Mouse (Mus musculus): ENCODE results near the gene Rps6ka5. TPM values are rescaled to one million over a fixed set of nuclear protein-coding genes. Genes with fewer than 3 reads are reported as not detected.

Rps6ka5 gene
- total RNA-seq, 4 experiments from 2014 or later = 7.5 to 16.9 (median 10.2) TPM

- no peak for DNase-seq (ENCODE audit: low spot score in 2 of 2)
Observed at GRCm38 (mm10) chr12:100533209-100533608, 193.6 kb downstream of the Rps6ka5 start.

DNA sequence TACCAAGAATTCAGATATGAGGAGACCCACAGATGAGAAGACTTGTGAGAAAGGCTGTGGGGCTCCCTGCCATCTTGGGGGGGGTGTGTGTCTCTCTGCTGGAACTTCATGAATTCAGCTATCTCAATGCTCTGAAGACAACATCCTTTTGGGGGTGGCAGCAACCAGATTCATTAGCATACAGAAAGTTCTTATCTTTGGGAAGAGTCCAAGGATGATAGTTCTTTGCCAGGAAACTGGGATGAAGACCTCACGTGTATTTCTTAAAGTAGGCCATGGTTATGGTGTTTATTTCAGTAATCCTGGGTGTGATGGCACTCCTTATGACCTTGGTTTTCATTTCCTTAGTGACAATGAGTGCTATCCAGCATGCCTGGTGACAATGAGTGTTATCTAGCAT is 195.0 kb downstream of the Rps6ka5 start:
- no peak for DNase-seq (ENCODE audit: low spot score in 2 of 2)

DNA sequence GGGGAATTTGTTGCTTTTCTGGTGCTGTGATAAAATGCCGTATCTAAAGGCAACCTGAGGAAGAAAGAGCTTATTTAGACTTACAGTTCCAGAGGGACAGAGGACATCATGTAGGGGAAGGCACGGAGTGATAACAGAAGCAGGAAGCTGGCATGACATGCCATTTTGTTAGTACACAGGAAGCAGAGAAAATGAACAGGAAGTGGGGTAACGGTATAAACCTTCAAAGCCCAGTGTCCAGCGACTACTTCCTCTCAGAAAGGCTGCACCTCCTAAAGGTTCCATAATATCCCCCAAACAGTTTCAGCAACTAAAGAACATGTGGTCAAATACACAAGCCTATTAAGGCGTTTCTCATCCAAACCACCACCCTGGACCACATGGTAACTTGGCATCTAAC is 195.9 kb downstream of the Rps6ka5 start:
- DNase-seq (ENCODE audit: low spot score in 2 of 2) = no peak

DNA sequence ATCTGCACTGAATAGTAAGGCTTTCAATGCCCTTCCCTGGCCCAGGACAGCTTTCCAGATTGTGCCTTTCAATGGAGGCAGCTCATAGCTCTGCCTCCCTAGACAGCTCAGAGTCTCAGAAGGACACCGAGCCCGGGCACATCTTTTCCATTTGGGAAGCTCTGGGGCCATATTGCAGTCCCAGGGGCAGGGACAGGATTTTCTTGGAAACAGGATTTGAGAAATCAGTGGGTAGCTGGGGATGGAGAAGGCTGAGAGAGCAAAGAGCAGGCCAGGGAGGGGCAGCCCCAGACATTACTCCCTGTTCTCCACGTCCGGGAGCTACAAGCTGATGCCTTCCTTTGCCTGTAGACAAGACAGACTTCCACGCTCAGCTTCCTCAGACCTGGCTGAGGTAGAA is 197.1 kb downstream of the Rps6ka5 start:
- DNase-seq (ENCODE audit: low spot score in 2 of 2) = no peak

- DNase-seq (ENCODE audit: low spot score in 2 of 2) = peak; percentile 45 to 59
Observed at GRCm38 (mm10) chr12:100529172-100529571, 197.6 kb downstream of the Rps6ka5 start.

DNA sequence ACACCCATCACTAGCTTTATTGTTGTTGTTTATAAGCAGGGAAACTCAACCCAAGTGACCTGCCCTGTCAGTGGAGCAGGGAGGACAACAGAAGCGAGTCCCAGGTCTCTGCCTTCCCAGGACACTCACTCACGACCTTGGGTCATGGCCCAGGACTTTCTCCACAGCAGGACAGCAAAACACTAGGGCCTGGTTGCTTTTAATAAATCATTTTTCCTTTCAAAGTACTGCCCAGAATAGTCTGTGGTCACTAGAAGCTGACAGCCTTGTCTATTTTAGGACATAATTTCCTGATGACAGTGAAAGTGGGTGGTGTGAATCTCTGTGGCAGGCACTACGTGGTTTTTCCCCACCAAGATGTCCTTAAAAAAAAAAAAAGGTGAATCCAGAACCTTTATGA is 198.5 kb downstream of the Rps6ka5 start:
- no peak for DNase-seq (ENCODE audit: low spot score in 2 of 2)

DNA sequence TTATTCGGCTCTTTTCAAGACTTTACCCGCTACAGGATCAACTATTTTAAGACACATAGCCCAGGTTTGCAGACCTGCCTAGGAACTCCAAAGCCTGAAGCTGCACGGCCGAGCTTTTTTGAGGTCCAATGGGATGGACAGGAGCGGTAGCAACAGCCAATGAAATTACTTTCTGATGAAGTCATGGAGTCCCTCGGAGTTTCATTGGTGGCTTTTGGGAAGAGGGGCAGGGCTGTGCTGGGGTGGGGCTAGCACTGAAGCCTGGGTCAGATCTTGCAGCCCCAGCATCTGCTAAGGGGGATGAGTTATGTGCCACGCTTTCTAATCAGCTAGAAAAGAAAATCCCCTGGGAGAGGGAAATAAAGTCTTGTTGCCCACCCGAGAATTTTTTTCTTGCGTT is 199.0 kb downstream of the Rps6ka5 start:
- peak; percentile 47 to 61 for DNase-seq (ENCODE audit: low spot score in 2 of 2)

DNA sequence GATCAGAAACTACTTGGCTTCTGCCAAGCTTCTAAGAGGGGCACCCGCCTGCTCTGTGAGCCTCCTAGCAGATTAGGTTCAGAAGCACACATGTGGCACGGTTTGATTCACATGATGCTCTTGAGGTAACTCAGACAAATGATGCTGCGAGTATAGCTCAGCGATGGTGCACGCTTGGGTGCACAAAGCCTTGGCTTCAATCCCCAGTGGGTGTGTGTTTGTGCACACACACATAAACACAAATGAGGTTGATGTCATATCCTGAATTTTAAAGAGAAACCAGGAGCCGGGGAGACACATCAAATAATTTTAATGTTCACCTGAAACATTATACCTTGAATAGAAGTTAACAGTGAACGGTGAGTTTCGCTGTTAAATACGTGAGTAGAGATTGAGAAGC is 199.5 kb downstream of the Rps6ka5 start:
- DNase-seq (ENCODE audit: low spot score in 2 of 2) = no peak

DNA sequence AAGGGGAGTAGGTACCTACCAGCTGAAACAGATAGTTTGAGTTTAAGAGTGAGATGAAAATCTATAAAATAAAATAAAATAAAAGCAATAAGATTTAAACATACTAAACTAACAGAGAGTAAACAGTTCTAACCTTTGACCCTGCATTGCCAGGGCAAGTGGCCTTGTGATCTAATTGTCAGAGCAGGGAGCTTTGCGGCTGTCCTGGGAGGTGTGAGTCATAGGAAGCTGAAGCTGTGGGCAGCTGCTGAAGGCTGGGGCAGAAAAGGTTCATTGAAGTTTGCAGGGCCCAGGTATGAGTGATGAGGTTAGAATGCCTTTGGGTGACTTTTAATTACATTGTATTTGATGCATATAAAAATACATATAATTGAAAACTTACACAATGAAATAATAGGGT is 200.8 kb downstream of the Rps6ka5 start:
- DNase-seq (ENCODE audit: low spot score in 2 of 2) = no peak

- peak; percentile 39 to 50 for DNase-seq (ENCODE audit: low spot score in 2 of 2)
Observed at GRCm38 (mm10) chr12:100520794-100521186, 206.0 kb downstream of the Rps6ka5 start, which contains the start of gene Ttc7b. Gene Ttc7b (minus strand): TSS chr12:100520826.

DNA sequence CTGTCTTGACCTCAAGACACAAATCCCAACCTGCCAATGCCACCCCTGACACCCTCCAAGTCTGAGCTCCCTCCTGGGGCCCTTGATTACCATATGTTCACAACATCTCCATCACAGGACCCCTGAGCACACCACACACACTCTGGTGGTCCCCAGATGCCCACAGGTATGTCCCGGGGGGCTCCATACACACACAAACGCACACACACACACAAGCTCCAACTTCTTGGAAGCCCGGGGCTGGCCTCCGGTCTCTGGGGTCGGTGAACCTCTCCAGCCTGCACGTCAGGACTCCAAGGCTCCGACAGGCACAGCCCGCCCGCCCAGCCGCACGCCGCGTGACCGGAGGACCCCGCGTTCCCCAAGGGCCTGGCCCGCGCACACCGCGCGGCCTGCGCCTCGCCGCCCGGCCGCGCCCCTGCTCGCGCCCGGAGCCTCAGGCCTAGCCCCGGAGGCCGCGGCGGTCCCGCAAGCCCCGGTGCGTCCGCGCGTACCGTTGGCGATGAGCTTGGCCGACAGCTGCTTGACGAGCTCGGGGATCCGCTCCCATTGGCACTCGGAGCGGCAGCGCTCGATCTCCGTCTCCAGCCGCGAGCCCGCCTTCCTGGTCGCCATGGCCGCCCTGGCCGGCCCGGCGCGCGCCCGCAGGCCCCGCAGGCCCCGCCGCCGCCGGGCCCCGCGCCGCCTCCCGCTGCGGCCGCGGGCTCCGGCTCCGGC is 206.5 kb downstream of the Rps6ka5 start:
- peak; percentile 33 to 59 for DNase-seq (ENCODE audit: low spot score in 2 of 2)

DNA sequence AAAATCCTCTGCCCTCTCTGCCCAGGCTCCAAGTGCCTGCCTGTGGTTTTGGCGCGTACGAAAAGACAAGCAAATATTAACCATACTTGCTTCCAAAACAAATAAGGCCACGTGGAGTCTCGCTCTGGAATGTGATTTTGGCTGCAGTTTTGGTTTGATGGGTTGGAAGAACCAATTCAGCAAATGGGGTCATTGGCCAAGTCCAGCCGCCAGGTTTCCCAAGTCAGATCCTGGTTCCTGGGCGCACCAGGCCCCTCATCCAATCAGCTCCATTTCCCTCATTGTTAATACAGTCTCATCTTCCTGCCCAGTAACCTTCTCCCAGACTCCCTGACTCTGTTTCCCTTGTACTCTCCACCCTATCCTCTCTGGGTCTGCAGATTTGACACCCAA is 207.1 kb downstream of the Rps6ka5 start:
- no peak for DNase-seq (ENCODE audit: low spot score in 2 of 2)

GRCm38 (mm10) chr12:100517371-100517770 is 209.4 kb downstream of the Rps6ka5 start:
- DNase-seq (ENCODE audit: low spot score in 2 of 2) = no peak

DNA sequence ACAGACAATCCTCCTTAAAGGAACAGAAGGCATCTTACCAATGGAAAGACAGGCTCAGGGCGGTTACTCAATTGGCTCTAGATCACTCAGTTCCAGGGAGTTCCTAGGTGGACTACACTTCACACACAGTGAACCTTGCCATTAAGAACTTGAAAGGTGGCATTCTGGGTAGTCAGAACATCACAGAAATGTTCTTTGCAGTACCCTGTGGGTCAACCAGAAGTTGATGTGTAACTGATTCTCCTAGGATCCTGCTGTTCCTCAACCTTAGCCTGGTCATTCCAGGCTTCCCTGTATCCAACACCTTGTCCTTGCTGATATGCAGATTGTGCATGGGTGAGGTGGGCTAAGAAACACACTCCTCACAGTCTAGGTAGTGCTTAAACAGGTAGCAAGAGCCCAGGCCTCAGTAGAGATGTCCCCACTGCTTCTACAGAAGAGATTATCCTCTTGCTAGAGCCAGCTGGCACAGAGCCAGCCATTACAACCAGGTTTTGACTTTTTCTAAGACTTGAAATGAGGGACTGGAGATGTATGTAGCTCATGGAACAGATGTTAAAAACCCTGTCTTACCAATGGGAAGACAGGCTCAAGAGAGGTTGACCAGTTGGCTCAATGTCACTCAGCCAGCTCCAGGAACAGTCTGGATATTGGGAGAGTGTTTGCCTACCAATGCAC is 210.5 kb downstream of the Rps6ka5 start:
- DNase-seq (ENCODE audit: low spot score in 2 of 2) = no peak

DNA sequence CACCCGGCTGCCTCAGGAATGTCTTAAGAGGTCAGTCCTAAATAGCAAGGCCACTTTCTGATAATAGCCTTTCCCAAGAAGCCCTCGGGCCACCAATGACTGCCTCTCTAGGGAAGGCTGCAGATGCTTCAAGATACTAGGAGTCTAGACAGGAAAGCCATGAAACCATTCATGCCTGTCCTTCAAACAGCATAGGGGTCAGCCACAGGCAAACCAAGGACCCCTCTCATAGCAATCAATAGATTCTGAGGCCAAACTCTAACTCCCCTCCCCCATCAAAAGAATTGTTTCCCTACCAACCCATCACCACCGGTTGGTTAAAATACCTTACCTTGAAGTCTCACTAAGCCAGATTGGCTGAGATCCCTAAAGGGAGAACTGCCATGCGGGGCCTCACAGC is 211.3 kb downstream of the Rps6ka5 start:
- no peak for DNase-seq (ENCODE audit: low spot score in 2 of 2)

DNA sequence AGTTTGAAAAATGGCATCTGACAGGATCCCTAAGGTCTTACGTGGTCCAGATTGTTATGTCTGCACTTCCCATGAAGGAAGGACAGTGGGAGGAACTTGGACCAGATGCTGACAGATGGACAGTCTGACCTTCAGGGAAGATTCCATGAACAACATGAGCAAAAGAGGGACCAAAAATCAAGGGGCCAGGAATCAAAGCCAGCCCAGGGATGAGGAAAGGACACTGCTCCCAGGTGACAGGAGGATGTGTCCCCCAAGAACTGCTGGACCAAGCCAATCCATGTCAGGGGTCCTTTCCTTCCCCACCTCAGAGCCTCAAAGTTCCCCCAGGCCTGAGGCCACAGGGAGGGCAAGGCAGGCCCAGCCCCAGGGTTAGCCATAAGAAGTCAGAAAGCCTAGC is 212.2 kb downstream of the Rps6ka5 start:
- DNase-seq (ENCODE audit: low spot score in 2 of 2) = no peak

- no peak for DNase-seq (ENCODE audit: low spot score in 2 of 2)
Observed at GRCm38 (mm10) chr12:100513131-100513530, 213.7 kb downstream of the Rps6ka5 start.

GRCm38 (mm10) chr12:100512641-100513040 is 214.1 kb downstream of the Rps6ka5 start:
- DNase-seq (ENCODE audit: low spot score in 2 of 2) = peak in 1 of 2 experiments; percentile 38

DNA sequence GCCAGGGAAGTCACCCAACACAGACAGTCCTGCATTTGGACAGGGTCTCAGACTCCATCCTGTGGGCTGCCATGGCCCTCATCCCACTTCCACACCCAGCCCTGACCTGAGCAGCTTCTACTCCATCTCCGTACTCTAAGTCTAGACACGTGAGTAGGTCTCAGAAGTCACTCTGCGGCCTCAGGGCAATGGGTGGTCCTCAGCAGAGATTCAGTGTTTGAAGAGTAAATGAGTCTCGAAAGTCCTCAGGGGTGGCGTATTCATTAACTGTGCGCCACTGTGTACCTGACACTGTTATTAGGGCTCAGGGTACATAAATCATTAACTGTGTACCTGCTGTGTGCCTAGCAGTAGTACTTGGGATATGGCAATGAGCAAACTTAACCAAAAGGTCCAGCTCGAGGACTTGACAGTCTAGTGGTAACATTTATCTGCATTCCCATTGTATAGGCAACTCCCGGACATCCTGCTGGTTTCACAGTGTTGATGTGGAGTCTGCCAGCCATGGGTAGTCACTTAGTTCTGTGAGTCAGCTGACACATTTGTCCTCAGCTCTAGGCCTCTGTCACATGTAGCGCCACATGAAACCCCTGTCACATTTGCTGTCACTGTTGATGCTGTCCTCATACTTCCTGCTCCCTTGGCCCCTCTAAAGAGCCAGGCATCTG is 217.0 kb downstream of the Rps6ka5 start:
- no peak for DNase-seq (ENCODE audit: low spot score in 2 of 2)

GRCm38 (mm10) chr12:100508668-100509067 is 218.1 kb downstream of the Rps6ka5 start:
- DNase-seq (ENCODE audit: low spot score in 2 of 2) = no peak

DNA sequence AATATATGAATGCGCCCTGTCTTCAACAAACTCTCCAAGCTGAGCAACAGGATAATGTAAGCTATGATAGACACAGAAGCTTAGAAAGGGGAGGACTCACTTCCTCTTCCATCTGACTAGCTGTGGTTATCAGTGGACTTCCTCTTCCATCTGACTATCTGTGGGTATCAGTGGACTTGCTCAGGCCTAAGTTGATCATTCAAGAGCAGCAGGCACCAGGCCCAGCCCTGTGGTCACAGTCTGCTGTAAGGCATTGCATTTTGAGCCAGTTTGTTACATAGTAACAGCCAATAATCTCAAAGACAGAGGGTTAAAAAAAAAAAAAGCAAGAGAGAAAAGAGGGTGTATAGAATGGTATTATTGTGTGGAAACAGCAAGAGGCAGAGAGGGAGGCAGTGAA is 221.3 kb downstream of the Rps6ka5 start:
- DNase-seq (ENCODE audit: low spot score in 2 of 2) = no peak

- no peak for DNase-seq (ENCODE audit: low spot score in 2 of 2)
Observed at GRCm38 (mm10) chr12:100504585-100504984, 222.2 kb downstream of the Rps6ka5 start.
